ENCODE assay signal across 8 mouse cellular contexts in the genomic region with DNA sequence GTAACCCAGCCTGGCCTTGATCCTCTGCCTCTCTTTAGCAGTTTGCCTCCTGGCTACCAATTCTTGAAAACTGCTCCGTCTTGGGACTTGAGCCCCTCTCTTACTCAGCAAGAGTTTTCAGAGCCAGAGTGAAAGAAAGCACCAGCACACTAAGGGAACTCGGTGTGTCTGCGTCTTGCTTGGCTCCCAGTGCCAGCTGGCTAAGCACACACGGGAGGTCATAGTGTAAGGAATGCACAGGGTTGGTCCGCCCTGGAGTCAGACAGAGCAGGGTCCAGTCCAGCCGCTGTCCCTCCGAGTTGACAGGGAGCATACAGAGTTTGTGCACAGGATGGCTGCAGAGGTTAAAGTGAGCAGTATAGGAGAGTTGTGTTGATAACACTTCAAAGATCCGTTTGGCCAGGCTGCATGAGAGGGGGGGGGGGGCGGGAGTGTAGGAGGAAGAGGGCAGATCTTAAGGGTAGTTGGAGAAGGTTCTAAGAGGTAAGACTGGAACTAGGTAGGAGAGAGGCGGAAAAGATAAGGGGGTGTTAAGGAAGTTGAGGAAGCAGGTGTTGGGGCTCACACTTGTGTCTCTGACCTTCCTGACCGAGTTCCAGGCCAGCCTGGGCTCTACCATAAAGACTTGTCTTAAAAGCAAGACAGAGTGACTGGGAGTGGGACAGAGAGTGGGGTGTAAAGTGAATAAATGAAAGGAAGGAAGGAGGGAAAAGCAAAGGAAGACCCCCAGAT. TPM values are rescaled to one million over a fixed set of nuclear protein-coding genes. Genes with fewer than 3 reads are reported as not detected.
A peak's percentile ranks its signal among the peaks of the same experiment; 100 is the strongest.
DNase-seq lines count a peak whose midpoint lies in the region; ATAC-seq and TF ChIP-seq lines count a peak whose summit lies in the region.

No protein-coding gene starts in this region.

- no peak overlapping the region for H3K4me3 ChIP-seq in midbrain, embryonic 12.5 days
- H3K4me3 ChIP-seq in midbrain, embryonic 16.5 days (ENCODE audit: low read depth, low read length), result no peak overlapping the region
- no peak overlapping the region for H3K4me3 ChIP-seq in intestine, postnatal 0 days (ENCODE audit: low read depth, low read length)
- H3K4me3 ChIP-seq in lung, embryonic 16.5 days (ENCODE audit: low read length), result peak overlapping the region; percentile 16; the same call in 1 of the 2 replicates

- WGBS in midbrain, embryonic 12.5 days, result 49% methylated on average over 10 of the region's 11 CpGs
- 50% methylated on average over 10 of the region's 11 CpGs for WGBS in midbrain, embryonic 16.5 days
- 16% methylated on average over 11 of the region's 11 CpGs for WGBS in intestine, postnatal 0 days
- WGBS in lung, embryonic 16.5 days, result 18% methylated on average over 11 of the region's 11 CpGs

- peaks cover 59% of the 10 kb centered on the region for H3K4me1 ChIP-seq in midbrain, embryonic 12.5 days
- peaks cover 48% of the 10 kb centered on the region for H3K4me1 ChIP-seq in midbrain, embryonic 16.5 days (ENCODE audit: control insufficient read depth, insufficient read depth, low read length)
- H3K4me1 ChIP-seq in intestine, postnatal 0 days (replicated peaks; ENCODE audit: control insufficient read depth, insufficient read depth, low read length), result peaks cover 31% of the 10 kb centered on the region
- H3K4me1 ChIP-seq in lung, embryonic 16.5 days (replicated peaks; ENCODE audit: control insufficient read depth, insufficient read depth, low read length), result peaks cover 48% of the 10 kb centered on the region

- H3K4me2 ChIP-seq in midbrain, embryonic 12.5 days (replicated peaks), result 0 out of 2 replicates have a peak overlapping the region, but pooled peaks have one; percentile 5
- H3K4me2 ChIP-seq in midbrain, embryonic 16.5 days (ENCODE audit: low read length), result no peak overlapping the region
- peak overlapping the region; percentile 33 for H3K4me2 ChIP-seq in intestine, postnatal 0 days (replicated peaks; ENCODE audit: low read depth)
- peak overlapping the region; percentile 35 for H3K4me2 ChIP-seq in lung, embryonic 16.5 days (ENCODE audit: low read depth, low read length)

- no peak for TF ChIP-seq CTCF in intestine, postnatal 0 days (IDR thresholded peaks at IDR 0.05; ENCODE audit: low read depth)

- peaks cover 17% of the 10 kb centered on the region for H3K36me3 ChIP-seq in midbrain, embryonic 12.5 days
- no peaks in the 10 kb centered on the region for H3K36me3 ChIP-seq in midbrain, embryonic 16.5 days (ENCODE audit: control insufficient read depth, insufficient read depth, low read length)
- peaks cover 18% of the 10 kb centered on the region for H3K36me3 ChIP-seq in intestine, postnatal 0 days (ENCODE audit: control insufficient read depth, insufficient read depth)
- peaks cover 6% of the 10 kb centered on the region for H3K36me3 ChIP-seq in lung, embryonic 16.5 days (ENCODE audit: control insufficient read depth, insufficient read depth, low read length)

- peak overlapping the region; percentile 39; the same call in 1 of the 2 replicates for H3K27ac ChIP-seq in midbrain, embryonic 12.5 days (replicated peaks)
- no peak overlapping the region for H3K27ac ChIP-seq in midbrain, embryonic 16.5 days (ENCODE audit: low read length)
- H3K27ac ChIP-seq in intestine, postnatal 0 days (ENCODE audit: low read depth, low read length), result peak overlapping the region; percentile 74
- peak overlapping the region; percentile 86 for H3K27ac ChIP-seq in lung, embryonic 16.5 days (ENCODE audit: low read length)

- no peak for ATAC-seq in midbrain, embryonic 12.5 days (ENCODE audit: low FRiP score, low read depth)
- no peak for ATAC-seq in midbrain, embryonic 16.5 days
- ATAC-seq in intestine, postnatal 0 days, result no peak; the same call in 1 of the 2 replicates
- ATAC-seq in lung, embryonic 16.5 days (ENCODE audit: low read depth), result no peak; the same call in 1 of the 2 replicates
- no peak for ATAC-seq in monocyte, adult 5-6 weeks (replicated peaks; ENCODE audit: insufficient number of reproducible peaks, low FRiP score, low TSS enrichment, poor library complexity, severe bottlenecking)

- H3K9ac ChIP-seq in midbrain, embryonic 12.5 days (replicated peaks), result no peak overlapping the region
- H3K9ac ChIP-seq in midbrain, embryonic 16.5 days (ENCODE audit: low read depth, low read length), result no peak overlapping the region
- H3K9ac ChIP-seq in intestine, postnatal 0 days (ENCODE audit: low read depth, low read length), result peak overlapping the region; percentile 18
- H3K9ac ChIP-seq in lung, embryonic 16.5 days (ENCODE audit: low read length), result peak overlapping the region; percentile 42

- H3K27me3 ChIP-seq in midbrain, embryonic 12.5 days, result no peaks in the 10 kb centered on the region
- H3K27me3 ChIP-seq in midbrain, embryonic 16.5 days (ENCODE audit: control insufficient read depth, insufficient read depth, low read depth, low read length), result no peaks in the 10 kb centered on the region
- H3K27me3 ChIP-seq in intestine, postnatal 0 days (replicated peaks; ENCODE audit: control insufficient read depth, insufficient read depth, low read length), result no peaks in the 10 kb centered on the region
- no peaks in the 10 kb centered on the region for H3K27me3 ChIP-seq in lung, embryonic 16.5 days (ENCODE audit: control insufficient read depth, insufficient read depth, low read depth, low read length)

- H3K9me3 ChIP-seq in midbrain, embryonic 12.5 days, result no peaks in the 10 kb centered on the region
- H3K9me3 ChIP-seq in midbrain, embryonic 16.5 days (replicated peaks; ENCODE audit: control insufficient read depth, low read length, poor library complexity, severe bottlenecking), result no peaks in the 10 kb centered on the region
- no peaks in the 10 kb centered on the region for H3K9me3 ChIP-seq in intestine, postnatal 0 days (ENCODE audit: control insufficient read depth)
- no peaks in the 10 kb centered on the region for H3K9me3 ChIP-seq in lung, embryonic 16.5 days (ENCODE audit: control insufficient read depth, low read length)

- DNase-seq in gastrocnemius, adult 18-20 months (ENCODE audit: low spot score), result peak; percentile 79
- no peak for DNase-seq in left cerebral cortex, adult 9 months (ENCODE audit: low spot score in 2 of 2)
- DNase-seq in cerebellum, postnatal 4 days (ENCODE audit: low spot score in 2 of 2), result no peak

RNA-seq across cellular contexts. Expression of gene Fam160b1, which starts 4.6 kb away (rescaled TPM):
- polyA plus RNA-seq in midbrain, embryonic 12.5 days (2016; fragmentation: Nextera tagmentation; extraction: Ambion mirVana), result 17.7 and 19.1 TPM in 2 replicates
- polyA plus RNA-seq in midbrain, embryonic 16.5 days (2015; fragmentation: Nextera tagmentation; extraction: Ambion mirVana), result 12.6 and 13.1 TPM in 2 replicates
- 1 to 10 TPM; 8.8 to 9.7 TPM for total RNA-seq in gastrocnemius, adult 18-20 months (2021)
- polyA plus RNA-seq in intestine, postnatal 0 days (2015; fragmentation: Nextera tagmentation; extraction: Ambion mirVana), result 13.9 and 14.9 TPM in 2 replicates
- 15.0 and 15.5 TPM in 2 replicates for polyA plus RNA-seq in lung, embryonic 16.5 days (2015; fragmentation: Nextera tagmentation; extraction: Ambion mirVana)
- 17.0 to 27.0 TPM (median 17.3 TPM) in 3 replicates for total RNA-seq in monocyte, adult 5-6 weeks (2017)

RNA-seq across cellular contexts. Expression of gene Ablim1, which starts 50.4 kb away (rescaled TPM):
- polyA plus RNA-seq in midbrain, embryonic 12.5 days (2016; fragmentation: Nextera tagmentation; extraction: Ambion mirVana), result 23.5 and 24.0 TPM in 2 replicates
- polyA plus RNA-seq in midbrain, embryonic 16.5 days (2015; fragmentation: Nextera tagmentation; extraction: Ambion mirVana), result 64.1 and 66.2 TPM in 2 replicates
- total RNA-seq in gastrocnemius, adult 18-20 months (2021), result 10 to 100 TPM; 36.0 to 65.7 TPM
- polyA plus RNA-seq in intestine, postnatal 0 days (2015; fragmentation: Nextera tagmentation; extraction: Ambion mirVana), result 24.4 and 28.7 TPM in 2 replicates
- 53.3 and 54.5 TPM in 2 replicates for polyA plus RNA-seq in lung, embryonic 16.5 days (2015; fragmentation: Nextera tagmentation; extraction: Ambion mirVana)
- total RNA-seq in monocyte, adult 5-6 weeks (2017), result 62.1 to 195 TPM (median 62.9 TPM) in 3 replicates

Comparison
In these comparisons a context has a peak if more than half of its experiments do, and no peak if none do; other contexts are left out.
1. H3K9ac ChIP-seq: peak in intestine, postnatal 0 days (single experiment) and lung, embryonic 16.5 days (single experiment); none in midbrain, embryonic 12.5 days (single experiment) and midbrain, embryonic 16.5 days (single experiment).